Mouse (Mus musculus): ENCODE results near the gene Csta1.

Gene Csta1

DNA sequence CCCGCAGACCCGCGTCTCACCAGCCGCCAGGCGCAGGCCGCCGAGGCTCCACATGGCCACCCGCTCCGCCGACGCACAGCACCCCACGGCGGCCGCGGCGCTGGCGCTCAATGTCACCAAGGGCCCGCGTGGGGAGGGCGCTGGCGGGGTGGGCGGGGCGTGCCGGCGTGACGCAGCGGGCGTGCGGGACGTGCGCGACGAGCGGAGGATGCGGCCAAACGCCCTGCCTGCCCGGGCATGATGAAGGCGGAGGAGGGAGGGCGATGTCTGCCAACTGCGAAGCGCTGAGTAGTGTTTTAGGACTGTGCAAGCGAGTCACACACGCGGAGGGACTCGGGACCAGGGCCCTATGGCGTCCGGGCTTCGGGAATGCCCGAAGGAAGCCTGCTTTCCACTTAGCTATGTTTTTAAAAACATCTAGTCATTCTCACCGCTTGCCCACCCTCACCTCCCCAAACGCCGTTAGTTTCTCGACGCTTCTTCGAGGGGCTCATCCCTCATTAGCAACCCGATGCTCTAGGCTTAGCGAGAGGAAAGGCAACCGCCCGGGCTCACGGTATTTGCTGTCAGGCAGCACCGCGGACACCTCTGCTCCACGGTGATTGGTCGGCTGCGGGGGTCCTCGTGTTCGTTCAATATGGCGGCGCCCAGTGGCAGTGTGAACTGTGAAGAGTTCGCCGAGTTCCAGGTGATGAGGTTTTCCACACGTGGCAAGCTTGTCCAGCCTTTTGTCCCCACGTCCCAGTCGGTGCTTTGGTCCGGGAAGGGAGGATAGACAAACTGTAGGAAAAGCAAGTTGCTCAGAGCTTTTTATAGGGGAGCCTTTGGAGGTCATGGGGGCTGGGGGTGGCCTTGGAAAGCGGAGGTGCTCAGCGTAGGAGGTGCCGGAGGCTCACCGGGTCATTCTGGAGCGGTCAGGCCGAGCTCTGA, 59.3 kb downstream of the Csta1 start, which contains the start of the genes Fam162a and Ccdc58:
TSS of gene Fam162a (minus strand) at position 145 of the 930 bp plus-strand sequence.
TSS of gene Ccdc58 (plus strand) at position 236 of the 930 bp plus-strand sequence.
- peak; percentile 95 for DNase-seq (ENCODE audit: low read depth, low spot score)

DNA sequence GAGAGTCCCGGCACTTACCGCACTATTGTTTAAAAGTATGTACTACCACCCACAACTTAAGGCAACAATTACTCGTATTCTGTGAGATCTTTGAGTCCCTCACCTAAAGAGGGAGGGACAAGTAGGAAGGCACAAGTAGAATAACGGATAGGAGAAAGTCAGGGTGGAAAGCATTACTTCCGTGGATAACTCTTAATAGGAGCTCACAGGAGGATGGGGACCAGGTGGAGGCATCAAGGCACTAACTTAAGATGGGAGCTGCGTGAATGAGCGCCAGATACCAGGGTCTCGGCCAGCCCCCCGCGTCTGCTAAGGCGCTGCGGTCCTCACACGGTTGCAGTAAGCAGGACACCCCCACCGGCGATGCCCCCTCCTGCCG, 60.0 kb downstream of the Csta1 start:
- no peak for DNase-seq (ENCODE audit: low read depth, low spot score)

Measured in CD4-positive helper T cell, adult 2 months (primary cell).